Mouse (Mus musculus): ENCODE data around the gene Dnajb3.

- TF ChIP-seq CTCF (IDR thresholded peaks at IDR 0.05; ENCODE audit: extremely low read depth, insufficient read depth, low read length) = no peak
- TF ChIP-seq POLR2A (IDR thresholded peaks at IDR 0.05; ENCODE audit: extremely low read depth, insufficient read depth, low read length) = no peak
Observed at GRCm38 (mm10) chr1:88212341-88213045, 6.9 kb upstream of the Dnajb3 start.
